Mouse (Mus musculus) liver (tissue): ENCODE results near the gene Arhgap24.
"Not testable (repeated sequence)": the region's sequence is repeated elsewhere in the genome, so short reads cannot be mapped to it uniquely, and the experiment has no call there.

ENCODE experiments used
- DNase-seq: peaks from one replicate; pipeline ENCODE4 v3.0.0-alpha.2; 2020; ENCODE audit warnings: mixed read lengths

Arhgap24 gene

DNA sequence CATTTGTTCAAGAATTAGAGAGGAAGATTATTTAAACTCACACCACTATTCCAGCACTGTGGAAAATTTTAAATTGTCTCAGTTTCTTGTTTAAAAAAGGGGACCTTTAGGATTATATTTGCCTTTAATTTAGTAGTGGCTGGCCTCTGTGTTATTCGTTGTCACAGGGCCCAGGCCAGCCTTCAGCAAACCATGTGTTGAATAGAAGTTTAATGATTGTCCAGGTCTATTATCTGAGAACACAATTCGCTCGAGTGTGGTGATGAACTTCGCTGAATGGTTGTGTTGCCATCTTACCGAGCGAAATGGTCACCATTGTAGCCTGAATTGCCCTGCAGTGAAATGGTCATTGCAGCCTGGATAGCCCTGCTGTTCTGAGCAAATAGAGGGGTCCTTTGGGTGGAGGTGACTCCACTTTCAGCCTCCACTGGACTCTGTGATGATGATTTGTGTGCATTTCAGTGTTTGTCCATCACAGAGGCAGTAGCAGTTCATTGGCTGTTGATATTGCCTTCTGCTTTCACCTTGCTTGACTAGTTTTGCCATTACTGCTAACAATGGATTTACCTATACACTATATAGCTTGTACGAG, 329.3 kb downstream of the Arhgap24 start:
- DNase-seq = no peak

DNA sequence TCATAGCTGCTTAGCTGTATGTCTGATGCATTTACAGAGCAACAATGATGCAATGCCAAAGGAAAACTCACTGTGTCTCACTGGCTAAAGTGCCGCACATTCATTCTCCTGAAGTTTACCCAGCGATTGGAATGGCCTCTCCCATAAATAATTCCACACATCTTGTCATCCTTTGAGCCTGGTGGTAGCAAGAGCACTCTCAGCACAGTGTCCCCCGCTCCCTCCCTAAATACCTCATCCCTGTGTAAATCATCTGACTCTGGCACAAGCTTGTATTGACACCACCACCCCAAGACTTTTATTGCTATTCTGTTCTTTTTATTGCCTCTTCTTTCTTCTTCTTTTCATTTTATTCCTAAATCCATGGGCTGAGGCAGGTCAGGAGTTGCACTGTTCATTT, 332.1 kb downstream of the Arhgap24 start:
- no peak for DNase-seq

DNA sequence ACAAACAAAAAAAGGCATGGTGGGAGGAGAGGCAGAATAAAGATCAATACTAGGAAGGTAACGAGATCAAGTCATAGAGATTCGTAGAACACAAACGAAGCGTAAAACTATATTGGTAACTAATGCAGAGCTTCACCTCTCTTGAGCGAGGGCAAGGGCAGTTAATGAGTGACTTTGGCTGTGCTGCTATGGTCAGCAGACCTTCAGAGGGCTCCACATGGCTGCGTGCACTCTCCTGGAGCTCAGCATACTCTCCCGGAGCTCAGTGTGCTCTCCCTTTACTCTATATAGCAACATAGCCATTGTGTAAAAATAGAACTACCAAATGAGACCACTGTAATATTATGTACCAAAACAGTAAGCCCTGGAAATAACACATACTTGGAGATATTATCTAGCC, 336.4 kb downstream of the Arhgap24 start:
- DNase-seq = peak; percentile 26

DNA sequence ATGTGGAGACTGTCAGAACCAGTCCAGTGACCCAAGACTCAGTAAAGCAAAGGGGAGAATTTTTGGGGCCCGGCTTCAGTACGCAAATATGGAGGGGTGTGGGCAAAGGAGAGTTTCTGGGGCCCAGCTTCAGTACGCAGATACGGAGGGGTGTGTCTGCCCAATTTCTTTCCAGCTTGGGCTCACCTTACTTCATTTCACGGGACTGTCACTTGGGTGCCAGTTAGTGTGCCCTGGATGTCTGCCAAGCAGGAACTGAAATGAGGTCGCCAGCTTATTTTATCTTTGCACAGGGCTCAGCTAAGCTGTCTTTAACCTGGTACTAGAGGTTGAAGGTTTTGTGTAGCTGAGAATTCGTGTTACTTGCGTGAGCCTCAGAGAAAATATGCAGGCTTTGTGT, 344.3 kb downstream of the Arhgap24 start:
- DNase-seq = no peak

DNA sequence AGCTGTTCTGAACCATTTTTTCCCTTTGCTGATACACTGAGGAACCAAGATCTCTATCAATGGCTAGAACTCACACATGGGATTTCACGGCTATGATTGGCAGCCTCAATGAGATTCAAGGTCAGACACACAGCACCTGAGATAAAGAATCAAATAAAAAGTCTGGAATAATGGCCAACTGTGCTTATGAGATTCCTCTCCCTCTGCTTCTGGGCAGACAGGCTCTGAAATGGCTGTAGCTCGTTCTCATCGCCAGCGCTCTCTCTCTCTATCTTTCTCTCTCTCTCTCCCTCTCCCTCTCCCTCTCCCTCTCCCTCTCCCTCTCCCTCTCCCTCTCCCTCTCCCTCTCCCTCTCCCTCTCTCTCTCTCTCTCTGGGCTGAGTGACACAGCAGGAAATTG, 357.9 kb downstream of the Arhgap24 start:
- no peak for DNase-seq

DNA sequence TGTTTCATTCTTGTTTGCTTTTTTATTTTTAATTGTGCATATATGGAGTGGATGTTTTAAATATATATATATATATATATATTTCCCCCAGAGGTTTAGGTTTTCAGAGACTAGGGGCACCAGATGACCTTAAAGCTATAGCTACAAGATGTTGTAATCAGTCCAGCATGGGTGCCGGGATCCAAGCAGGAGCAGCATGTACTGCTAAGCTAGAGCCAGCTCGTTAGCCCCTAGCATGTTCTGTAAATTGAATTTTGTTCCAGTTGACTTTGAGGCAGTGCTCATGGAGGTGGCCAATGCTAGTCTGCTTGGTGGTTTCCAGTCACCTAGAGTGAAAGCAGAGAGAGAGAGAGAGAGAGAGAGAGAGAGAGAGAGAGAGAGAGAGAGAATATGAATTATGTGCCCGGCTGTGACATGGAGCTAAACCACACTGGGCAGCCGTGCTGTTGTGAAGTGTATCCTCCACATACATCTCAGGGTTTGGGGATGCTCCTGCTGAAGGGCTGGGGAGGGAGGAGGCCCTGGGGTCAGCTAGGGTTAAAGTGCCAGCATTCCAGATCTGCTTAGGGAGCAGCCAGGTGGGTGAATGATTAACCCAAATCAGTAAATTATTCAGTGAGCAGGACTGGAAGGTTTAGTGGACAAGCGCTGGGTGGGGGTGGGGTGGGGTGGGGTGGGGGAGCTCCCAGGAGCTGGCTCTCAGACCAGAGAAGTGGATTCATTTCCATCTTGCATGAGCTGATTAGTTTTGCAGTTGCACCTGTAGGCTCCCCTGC, 362.9 kb downstream of the Arhgap24 start:
- peak; percentile 20 for DNase-seq

DNA sequence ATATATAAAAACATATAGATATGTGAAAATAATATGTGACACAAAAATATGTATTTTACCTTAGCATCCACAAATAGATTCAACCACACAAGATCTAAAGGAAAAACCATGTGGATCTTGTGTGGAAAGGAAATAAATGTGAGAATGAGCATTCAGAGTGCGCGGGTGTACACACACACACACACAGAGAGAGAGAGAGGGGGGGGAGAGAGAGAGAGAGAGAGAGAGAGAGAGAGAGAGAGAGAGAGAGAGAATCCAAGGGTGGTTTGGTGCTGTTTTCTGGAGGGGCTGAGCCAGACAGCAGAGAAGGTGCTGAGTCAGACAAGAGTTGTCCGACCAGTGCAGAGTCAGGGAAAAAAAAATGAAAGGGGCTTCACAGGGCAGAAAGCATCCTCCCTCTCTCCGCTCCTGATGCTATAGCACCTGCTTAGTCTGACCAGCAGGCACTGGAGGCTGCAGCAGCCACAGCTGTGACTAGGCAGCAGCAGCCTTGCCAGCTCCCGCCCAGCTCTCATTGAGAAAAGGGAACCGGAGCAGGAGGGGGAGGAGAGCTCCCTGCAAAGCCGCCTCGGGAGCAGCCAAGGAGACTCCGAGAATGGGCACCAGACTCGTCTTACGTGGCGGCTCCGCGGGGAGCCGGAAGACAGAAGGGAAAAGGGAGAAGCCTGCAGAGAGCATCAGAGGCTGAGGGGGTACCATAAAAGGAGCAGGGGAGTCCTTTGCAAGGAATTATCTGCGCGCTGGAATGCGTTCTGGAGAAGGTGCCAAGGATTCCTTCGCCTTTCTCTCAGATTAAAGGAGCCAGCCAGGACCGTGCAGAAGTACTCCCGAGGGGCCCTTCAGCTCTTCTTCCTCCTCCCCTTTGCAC, 363.8 kb downstream of the Arhgap24 start:
- DNase-seq = peak; percentile 50

DNA sequence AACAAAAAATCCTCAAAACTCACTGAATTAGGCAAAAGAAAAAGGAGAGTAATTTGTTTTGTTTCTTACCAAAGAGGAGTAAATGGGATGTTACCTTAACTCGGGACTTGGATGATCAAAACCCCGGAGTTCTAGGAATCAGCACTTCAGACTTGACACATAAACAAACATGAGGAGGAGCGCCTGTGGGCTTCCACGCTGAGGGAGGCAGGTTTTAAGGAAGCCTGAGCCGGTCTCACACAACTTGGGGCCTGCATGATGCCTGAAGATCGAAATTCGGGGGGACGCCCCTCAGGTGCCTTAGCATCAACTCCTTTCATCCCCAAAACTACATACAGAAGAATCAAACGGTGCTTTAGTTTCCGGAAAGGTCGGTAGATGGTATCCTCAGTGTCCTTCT, 364.6 kb downstream of the Arhgap24 start:
- no peak for DNase-seq

DNA sequence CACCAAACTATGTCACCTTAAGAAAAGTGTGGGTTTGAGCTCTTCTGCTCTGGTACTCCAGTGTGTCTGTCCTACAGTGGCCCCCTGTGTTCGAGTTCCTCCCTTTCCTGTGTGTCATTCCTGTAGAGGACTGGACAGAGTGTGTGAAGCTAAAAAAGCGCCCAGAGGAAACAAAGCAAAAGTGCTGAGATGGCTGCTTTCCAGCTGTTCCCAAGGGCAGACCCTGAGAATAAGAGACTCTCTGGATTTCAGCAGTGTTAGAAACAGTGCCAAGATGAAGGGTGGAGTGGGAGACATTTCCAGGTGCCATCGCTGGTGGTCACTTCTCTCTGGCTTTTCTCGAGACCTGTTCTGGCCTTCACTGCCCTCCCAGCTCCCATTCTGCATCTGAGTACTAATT, 366.7 kb downstream of the Arhgap24 start:
- DNase-seq = no peak

DNA sequence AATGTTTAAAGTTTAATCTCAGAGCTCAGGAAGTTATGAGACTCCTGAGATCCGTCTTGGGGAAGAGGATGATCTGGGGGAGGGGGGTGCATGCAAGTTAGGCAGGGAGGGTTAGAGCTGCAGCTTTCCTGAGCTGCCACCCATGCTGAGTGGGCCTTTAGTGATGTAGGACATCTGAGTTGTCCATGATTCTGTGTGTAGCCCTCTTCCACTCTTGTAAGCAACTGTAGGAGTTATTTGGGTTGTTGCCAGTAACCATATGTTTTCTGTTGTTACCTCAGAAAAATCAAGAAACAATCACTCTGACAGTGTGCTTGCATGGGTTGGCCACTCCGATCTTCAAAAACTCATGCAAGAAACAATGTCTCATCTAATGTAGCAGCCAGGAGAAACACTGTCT, 370.6 kb downstream of the Arhgap24 start:
- DNase-seq = no peak

DNA sequence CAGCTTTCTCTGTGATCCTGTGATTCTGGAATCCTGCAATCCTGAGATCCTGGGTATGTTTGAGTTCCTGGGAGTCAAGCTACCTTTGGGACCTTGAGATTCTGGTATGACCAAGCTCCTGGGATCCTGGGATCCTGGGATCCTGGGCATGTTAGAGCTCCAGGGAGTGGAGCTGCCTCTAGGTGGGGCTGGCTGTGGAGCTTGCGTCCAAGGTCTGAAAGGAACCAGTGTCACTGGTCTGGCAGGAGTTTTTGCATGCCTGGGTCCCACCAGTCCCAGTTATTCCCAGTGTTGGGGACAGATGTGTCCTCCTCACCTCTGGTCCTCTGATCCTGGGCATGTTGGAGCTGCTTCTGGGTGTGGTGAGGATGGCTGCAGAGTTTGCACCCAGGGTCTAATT, 372.6 kb downstream of the Arhgap24 start:
- no peak for DNase-seq

DNA sequence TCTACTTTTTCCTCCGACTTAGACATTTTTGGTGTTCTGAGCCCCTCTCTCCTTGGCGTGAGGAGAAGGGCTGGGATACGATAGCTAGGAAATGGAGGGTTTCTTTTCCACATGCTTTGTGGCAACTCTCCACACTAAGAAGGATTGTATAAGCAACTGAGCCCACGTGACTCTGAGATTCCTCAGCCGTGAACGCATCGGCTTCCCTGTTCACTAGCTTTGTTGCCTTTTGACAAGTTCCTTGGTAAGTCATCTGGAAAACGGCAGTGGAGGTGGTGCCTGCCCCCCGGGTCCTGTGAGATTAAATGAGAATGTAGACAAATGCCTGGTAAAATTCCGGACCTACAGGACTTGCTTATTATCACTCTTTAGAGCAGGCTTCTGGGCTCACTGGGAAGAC, 374.6 kb downstream of the Arhgap24 start:
- no peak for DNase-seq

DNA sequence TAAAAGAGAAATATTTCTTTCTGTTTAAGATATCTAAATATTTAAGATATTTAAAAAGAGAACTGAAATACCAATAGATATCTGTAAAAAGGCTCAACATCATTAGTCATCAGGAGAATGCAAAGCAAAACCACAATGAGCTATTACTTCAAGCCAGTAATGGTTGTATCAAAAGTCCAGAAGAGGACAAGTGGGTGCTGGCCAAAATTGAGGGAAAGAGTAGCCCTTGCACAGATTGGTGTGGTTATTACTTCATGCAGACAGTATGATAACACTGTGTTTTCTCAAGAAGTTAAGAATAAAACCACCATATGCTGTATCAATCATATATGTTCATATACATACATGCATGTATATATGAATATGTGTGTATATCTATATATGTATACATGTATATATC, 376.9 kb downstream of the Arhgap24 start:
- no peak for DNase-seq

DNA sequence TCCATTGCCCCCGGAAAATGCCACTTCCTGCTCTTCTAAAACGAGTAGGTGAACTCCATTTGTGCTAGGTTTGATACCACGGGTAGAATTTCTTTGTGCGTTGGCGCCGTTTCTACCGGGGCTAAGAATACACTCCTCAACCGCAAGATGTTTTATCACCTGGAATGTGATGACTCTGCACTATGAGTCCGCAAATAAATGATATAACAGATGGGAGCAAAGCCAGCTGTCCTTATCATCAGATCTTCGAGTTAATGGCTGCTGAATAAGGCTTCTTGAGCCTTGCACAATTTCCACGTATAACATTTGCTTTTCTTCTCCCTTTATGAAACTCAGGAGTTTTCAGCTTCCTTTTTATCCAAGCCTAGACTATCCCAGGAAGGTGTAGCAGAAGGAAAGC, 378.6 kb downstream of the Arhgap24 start:
- no peak for DNase-seq

DNA sequence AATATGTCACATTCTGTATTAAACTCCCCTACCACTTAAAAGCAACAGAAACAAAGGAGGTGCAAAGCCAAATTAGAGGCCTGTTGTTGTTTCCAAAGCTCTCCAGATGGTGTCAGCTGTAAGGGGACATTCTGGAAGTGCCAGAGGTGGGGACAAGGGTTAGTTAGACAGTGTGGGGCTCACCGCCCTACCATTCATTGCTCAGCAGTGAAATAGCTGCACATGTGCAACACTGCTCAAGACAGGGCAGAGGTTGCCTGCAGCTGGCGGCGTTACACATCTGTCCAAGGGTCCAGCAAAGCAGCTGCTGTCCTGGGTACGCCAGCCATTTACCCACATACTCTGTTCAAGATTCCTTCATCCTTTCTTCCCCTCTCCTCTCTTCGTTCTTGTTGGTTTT, 387.0 kb downstream of the Arhgap24 start:
- DNase-seq = no peak

DNA sequence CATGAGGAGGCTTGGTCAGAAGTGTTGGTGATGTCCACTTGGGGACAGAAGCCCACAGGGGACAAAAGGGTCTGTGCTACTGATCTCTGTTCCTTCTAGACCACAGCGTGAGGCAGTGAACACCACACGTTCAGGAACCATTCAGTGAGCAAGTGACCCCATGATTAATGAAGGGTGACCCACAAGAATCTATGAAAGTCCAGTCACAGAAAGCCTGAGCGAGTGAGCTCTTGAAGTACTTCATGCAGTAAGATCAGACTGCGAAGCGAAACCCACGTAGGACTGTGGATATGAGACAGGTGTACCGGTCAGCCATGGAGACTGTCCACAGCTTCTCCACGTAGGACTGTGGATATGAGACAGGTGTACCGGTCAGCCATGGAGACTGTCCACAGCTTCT, 391.8 kb downstream of the Arhgap24 start:
- DNase-seq = not testable (repeated sequence)

DNA sequence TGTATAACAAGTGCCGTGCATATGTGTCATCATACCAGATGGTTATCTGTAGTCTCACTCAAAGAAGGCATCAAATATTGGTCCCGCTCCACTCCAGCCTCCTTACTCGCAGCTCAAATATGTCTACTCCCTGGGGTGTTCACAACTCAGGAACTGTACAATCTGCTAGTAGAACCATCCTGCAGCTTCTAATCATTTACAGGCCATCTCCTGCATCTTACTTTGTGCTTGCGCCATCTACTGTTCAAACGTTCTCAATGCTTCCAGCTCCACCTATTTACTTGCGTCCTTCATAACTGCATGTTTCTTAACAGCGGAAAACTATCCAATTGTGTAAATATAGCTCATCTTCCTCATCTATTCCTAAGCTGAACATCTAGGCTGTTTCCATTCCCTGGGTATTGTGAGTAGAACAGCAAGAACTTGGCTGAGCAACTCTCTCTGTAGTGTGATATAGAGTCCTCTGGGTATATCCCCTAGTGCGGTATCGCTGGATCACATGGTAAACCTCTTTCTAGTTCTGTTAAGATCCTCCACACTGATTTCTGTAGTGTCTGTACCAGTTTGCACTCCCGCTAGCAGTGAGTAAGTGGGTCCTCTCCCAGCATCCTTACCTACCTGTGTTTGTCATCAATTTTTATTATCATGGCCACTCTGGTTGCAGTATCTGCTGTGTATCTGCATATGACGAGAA, 393.6 kb downstream of the Arhgap24 start:
- DNase-seq = peak; percentile 16

DNA sequence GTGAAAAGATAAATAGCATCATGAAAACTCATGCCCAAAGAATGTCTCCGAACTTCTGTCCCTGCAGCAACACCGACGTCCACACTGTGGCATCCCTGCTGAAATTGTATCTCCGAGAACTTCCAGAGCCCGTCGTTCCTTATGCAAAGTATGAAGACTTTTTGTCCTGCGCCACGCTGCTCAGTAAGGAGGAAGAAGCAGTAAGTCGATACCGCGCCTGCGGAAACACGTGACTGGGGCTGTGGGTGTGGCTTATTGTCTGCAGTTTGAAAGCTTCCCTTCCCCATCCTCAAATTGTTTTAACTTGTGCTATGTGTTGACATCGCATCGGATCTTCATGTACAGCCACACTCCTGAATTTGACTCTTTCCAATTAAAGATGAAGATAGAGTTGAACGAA, 394.4 kb downstream of the Arhgap24 start:
- DNase-seq = no peak

DNA sequence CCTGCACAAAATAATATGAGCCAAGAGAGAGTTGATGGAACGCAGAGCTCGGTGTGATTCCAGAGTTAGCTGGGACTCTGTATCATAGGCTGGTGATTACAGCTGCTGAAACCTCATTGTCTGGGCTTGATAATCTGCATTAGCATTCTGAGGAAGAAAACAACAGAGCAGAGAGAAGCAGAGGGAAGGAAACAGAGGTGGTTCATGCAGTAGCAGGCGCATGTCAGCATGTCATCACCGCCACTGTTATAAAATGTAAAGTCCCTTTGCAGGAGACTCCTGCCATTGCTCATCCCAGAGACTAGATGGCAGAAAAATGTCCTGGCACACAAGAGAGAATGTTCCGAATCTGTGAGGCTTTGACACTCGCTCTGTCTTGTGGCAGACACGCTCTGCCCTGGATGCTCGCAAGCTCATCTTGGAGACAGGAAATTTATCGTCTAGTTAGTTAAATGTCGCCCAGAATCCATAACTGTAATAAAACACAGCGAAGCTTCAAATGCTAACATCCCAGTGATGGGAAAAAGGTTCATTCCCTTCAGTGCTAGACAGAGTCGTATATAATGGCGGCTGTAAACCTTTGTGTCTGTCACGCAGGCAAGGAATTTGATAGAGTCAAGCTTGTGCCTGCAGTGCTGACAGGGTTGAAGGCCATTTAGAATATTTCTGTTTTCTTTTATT, 407.4 kb downstream of the Arhgap24 start:
- no peak for DNase-seq

DNA sequence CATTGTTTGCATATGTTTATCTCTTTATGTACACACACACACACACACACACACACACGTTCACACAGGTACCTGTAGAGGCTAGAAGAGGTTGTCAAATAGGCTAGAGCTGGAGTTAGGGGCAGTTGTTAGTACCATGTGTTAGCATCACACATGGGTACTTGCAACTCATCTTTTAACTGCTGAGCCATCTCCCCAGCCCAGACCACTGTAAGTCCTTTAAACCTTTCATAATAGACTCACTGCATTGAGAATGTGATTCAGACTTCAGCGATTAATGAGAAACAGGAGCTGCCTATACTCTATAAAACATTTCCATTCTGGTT, 407.9 kb downstream of the Arhgap24 start:
- DNase-seq = no peak

DNA sequence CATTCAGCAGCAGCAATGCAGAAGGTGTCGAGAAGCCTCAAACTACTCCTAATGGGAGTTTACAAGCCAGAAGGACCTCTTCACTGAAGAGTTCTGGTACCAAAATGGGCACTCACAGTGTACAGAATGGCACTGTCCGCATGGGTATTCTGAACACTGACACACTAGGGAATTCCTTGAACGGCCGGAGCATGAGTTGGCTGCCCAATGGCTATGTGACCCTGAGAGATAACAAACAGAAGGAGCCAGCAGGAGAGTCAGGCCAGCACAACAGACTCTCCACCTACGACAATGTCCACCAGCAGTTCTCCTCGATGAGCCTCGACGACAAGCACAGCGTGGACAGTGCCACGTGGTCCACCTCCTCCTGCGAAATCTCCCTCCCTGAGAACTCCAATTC, 411.0 kb downstream of the Arhgap24 start:
- DNase-seq = no peak

DNA sequence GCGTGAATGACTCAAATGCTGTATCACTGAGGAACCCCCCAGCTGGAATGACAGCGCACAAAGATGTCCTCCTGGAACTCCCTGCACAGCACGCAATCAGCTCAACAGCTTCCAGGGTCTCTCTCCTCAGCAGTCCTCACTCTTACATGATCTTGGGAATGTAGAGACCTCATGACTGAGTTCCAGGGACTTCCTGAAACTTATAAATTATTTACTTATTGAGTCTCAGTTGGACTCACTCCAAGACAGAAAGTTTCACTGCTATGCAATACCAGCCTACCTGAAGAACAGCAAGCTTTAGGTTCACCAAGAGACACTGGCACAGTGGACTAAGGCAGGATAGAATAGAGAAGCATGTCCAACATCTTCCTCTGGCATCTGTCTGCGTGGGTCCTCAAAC, 417.1 kb downstream of the Arhgap24 start:
- no peak for DNase-seq

DNA sequence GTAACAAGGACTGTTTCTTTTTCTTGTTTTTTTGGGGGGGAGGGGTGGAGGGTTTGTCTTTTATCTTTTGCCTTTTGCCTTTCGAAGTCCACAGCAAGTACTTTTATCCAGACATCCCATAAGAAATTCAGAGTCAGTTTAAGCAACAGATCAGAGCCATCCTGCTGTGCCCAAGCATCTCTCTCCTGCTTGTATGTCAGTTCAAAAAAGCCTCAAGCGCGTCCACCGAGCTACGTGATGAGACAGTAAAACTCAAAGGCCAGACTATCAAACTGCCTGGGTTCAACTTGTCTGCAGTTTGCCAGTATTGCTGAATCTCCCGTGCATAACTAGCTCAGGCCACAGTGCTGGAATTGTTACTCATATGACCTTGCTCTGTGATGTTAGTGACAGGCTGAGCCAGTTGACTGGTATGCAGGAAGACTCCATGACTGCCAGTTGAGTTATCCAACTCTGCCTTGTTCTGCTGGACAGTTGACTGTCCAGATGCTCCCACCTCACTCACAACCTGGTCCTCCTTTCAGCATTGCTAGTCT, 418.6 kb downstream of the Arhgap24 start:
- no peak for DNase-seq
